Mouse (Mus musculus): ENCODE measurements around the gene Lcp1.

DNA sequence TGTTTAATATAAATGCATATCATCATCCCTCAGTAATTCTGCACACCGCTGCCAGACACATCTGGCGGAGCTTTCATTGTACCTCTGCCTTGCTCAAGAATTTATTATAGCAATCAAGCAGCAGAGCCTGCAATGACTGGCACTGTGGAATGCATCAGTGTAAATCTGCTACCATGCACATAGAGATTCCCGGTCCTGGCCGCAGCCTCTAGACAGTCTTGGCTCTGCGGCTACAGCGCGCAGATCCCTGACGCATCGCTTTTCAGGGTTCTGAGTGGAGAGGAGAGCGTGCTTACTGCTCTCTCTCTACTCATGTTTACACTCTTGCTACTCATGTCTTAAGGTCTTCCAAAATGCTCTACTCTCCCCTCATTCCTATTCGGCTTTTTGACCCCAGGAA lies 82.9 kb downstream of the Lcp1 start:
- no peak for TF ChIP-seq CTCF (IDR thresholded peaks at IDR 0.05; ENCODE audit: low read depth, low read length)
- TF ChIP-seq POLR2A (IDR thresholded peaks at IDR 0.05; ENCODE audit: borderline replicate concordance, low read depth, low read length): no peak

Data from bone marrow macrophage, adult 2 months (primary cell).